Mouse (Mus musculus) stomach, embryonic 14.5 days (tissue): ENCODE data around the gene Mapk9. TPM values are rescaled to one million over a fixed set of nuclear protein-coding genes. Genes with fewer than 3 reads are reported as not detected.

Experiments used
- ATAC-seq: fragments of 200-750 bp; cut with Nextera tagmentation; 2 replicates; pipeline ENCODE4 v1.8.0; 2017; ENCODE audit warnings: low read depth, moderate TSS enrichment; ENCODE audit not compliant: insufficient number of reproducible peaks, insufficient read depth, low FRiP score
- H3K27ac ChIP-seq: fragments of 300-500 bp; sonication (generic); 2 replicates; pipeline ENCODE4 v1.5.1; 2014; ENCODE audit warnings: mild to moderate bottlenecking, low read length, moderate library complexity, mixed read lengths
- H3K27me3 ChIP-seq: fragments of 300-500 bp; sonication (generic); 2 replicates; pipeline ENCODE4 v1.6.1; 2014; ENCODE audit warnings: low read length, control low read depth, mixed read lengths; ENCODE audit not compliant: control insufficient read depth, insufficient read depth
- H3K36me3 ChIP-seq: fragments of 300-500 bp; sonication (generic); 2 replicates; pipeline ENCODE4 v1.6.1; 2014; ENCODE audit warnings: mild to moderate bottlenecking, control low read depth, low read length, moderate library complexity, mixed read lengths; ENCODE audit not compliant: control insufficient read depth, insufficient read depth
- H3K4me1 ChIP-seq: fragments of 300-500 bp; sonication (generic); 2 replicates; pipeline ENCODE4 v1.6.1; 2014; ENCODE audit warnings: low read length, control low read depth, mixed read lengths; ENCODE audit not compliant: control insufficient read depth, insufficient read depth
- H3K4me2 ChIP-seq: fragments of 300-500 bp; sonication (generic); replicated peaks from 2 replicates; pipeline ENCODE4 v1.6.1; 2014; ENCODE audit warnings: low read depth, low read length, control low read depth
- H3K4me3 ChIP-seq: fragments of 300-500 bp; sonication (generic); 2 replicates; pipeline ENCODE4 v1.5.1; 2014; ENCODE audit warnings: low read depth, low read length, control low read depth
- H3K9ac ChIP-seq: fragments of 300-500 bp; sonication (generic); replicated peaks from 2 replicates; pipeline ENCODE4 v1.6.1; 2014; ENCODE audit warnings: low read depth, mild to moderate bottlenecking, control low read depth, low read length, moderate library complexity, mixed read lengths
- H3K9me3 ChIP-seq: fragments of 300-500 bp; sonication (generic); 2 replicates; pipeline ENCODE4 v1.6.1; 2016; ENCODE audit warnings: low read depth, low read length, control low read depth; ENCODE audit not compliant: control insufficient read depth
- WGBS: fragments of 180-500 bp; shearing (Covaris S2); extraction: QIAGEN DNeasy Blood & Tissue Kit; methylation state at CpG from one replicate; pipeline ENCODE4 v1.1.7; 2014; 5-methylcytosine and 5-hydroxymethylcytosine counted together
- microRNA-seq: library from miRNA; unstranded; fragments of <30 nt; microRNA quantifications from one replicate; pipeline ENCODE4, GENCODE M21; 2016
- polyA plus RNA-seq: library from polyadenylated mRNA; unstranded; fragments of >200 nt; fragmentation: Nextera tagmentation; extraction: Ambion mirVana; gene quantifications from 2 replicates; pipeline ENCODE4 v1.2.1, GENCODE M21; 2014

The Mapk9 gene
- polyA plus RNA-seq, 1 experiment from 2014 or later: 36.5 TPM

GRCm38 (mm10) chr11:49931037-49931625 is 84.6 kb downstream of the Mapk9 start:
- H3K9ac ChIP-seq: no peak overlapping the region

GRCm38 (mm10) chr11:49931853-49932252 is 85.3 kb downstream of the Mapk9 start:
- no peaks in the 10 kb centered on the region for H3K27me3 ChIP-seq
- no peaks in the 10 kb centered on the region for H3K36me3 ChIP-seq
- no peak overlapping the region for H3K27ac ChIP-seq
- H3K9me3 ChIP-seq: no peaks in the 10 kb centered on the region
- no peak overlapping the region for H3K4me2 ChIP-seq
- WGBS: 9% methylated on average over 7 of the region's 7 CpGs
- H3K9ac ChIP-seq: no peak overlapping the region
- ATAC-seq: peak; percentile 79; the same call in 1 of the 2 replicates
- peaks cover 15% of the 10 kb centered on the region; the same call in 1 of the 2 replicates for H3K4me1 ChIP-seq
- no peak overlapping the region for H3K4me3 ChIP-seq

More at GRCm38 (mm10) chr11:49931037-49931625, 84.6 kb downstream of the Mapk9 start:
- H3K27me3 ChIP-seq: no peaks in the 10 kb centered on the region
- no peaks in the 10 kb centered on the region for H3K9me3 ChIP-seq
- H3K27ac ChIP-seq: no peak overlapping the region; the same call in 1 of the 2 replicates
- H3K4me1 ChIP-seq: peaks cover 21% of the 10 kb centered on the region; the same call in 1 of the 2 replicates
- no peak overlapping the region for H3K4me2 ChIP-seq
- no peak for ATAC-seq
- 47% methylated on average over 5 of the region's 5 CpGs for WGBS
- no peak overlapping the region for H3K4me3 ChIP-seq
- H3K36me3 ChIP-seq: no peaks in the 10 kb centered on the region

GRCm38 (mm10) chr11:49933811-49934210 is 87.3 kb downstream of the Mapk9 start:
- Histone ChIP-seq H3K27me3 (no peaks in the 10 kb centered on the region), H3K4me1 (peaks cover 4% of the 10 kb centered on the region; the same call in 1 of the 2 replicates), H3K4me3 (no peak overlapping the region), H3K36me3 (no peaks in the 10 kb centered on the region), H3K9me3 (no peaks in the 10 kb centered on the region), H3K9ac (no peak overlapping the region), H3K4me2 (no peak overlapping the region), H3K27ac (no peak overlapping the region)
- no peak for ATAC-seq
- 65% methylated on average over 1 of the region's 1 CpGs for WGBS

GRCm38 (mm10) chr11:49934322-49934721 is 87.8 kb downstream of the Mapk9 start:
- H3K27ac ChIP-seq: no peak overlapping the region
- H3K9ac ChIP-seq: no peak overlapping the region
- H3K36me3 ChIP-seq: no peaks in the 10 kb centered on the region
- H3K4me1 ChIP-seq: peaks cover 4% of the 10 kb centered on the region; the same call in 1 of the 2 replicates
- no peaks in the 10 kb centered on the region for H3K9me3 ChIP-seq
- H3K27me3 ChIP-seq: no peaks in the 10 kb centered on the region
- WGBS: 60% methylated on average over 10 of the region's 10 CpGs
- no peak overlapping the region for H3K4me2 ChIP-seq
- H3K4me3 ChIP-seq: no peak overlapping the region
- ATAC-seq: no peak

Small RNA genes within 50 kb of the gene (microRNA-seq; reads per million reads assigned to microRNA genes)
- gene Gm23492: not detected

Other genes with a start within 250 kb of the Mapk9 start
- gene Flt4, start 237.5 kb upstream of the Mapk9 start, polyA plus RNA-seq: 7.4 and 8.6 TPM in 2 replicates
- gene Scgb3a1, start 183.1 kb upstream of the Mapk9 start, polyA plus RNA-seq: not detected in 2 replicates
- gene Cnot6, start 134.0 kb upstream of the Mapk9 start, polyA plus RNA-seq: 59.8 and 62.6 TPM in 2 replicates
- 10.4 and 10.5 TPM in 2 replicates for gene Gfpt2, start 52.6 kb upstream of the Mapk9 start, polyA plus RNA-seq
- gene Rasgef1c, start 55.1 kb downstream of the Mapk9 start, polyA plus RNA-seq: 0.43 and 0.54 TPM in 2 replicates
- gene Rnf130, start 178.6 kb downstream of the Mapk9 start, polyA plus RNA-seq: 43.5 and 54.6 TPM in 2 replicates